Mouse (Mus musculus): ENCODE data around the gene Cyp2c40.
"Not testable (repeated sequence)": the region's sequence is repeated elsewhere in the genome, so short reads cannot be mapped to it uniquely, and the experiment has no call there.

Cyp2c40 gene

DNA sequence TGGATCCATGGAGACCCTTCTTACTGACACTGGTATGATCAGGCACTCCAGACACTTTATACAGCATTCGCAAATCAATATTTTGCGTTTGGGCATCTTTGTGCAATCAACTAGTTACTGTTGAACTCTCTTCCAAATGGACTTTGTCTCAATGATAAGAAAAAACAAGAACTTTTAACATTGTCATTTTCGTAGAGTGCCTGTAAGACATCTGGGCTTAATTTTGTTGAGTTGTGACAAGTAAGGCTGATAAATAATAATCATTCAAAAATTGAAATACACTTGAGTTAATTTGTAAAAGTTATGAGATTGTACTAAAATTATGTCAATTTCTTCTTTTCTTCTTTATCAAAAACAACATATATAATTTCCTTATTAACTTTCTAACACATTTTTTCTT lies at the start of gene Cyp2c40:
Cyp2c40 (minus strand) TSS at position 101 of the 400 bp plus-strand sequence.
- DNase-seq (ENCODE audit: low read depth, low spot score), result not testable (repeated sequence)

DNA sequence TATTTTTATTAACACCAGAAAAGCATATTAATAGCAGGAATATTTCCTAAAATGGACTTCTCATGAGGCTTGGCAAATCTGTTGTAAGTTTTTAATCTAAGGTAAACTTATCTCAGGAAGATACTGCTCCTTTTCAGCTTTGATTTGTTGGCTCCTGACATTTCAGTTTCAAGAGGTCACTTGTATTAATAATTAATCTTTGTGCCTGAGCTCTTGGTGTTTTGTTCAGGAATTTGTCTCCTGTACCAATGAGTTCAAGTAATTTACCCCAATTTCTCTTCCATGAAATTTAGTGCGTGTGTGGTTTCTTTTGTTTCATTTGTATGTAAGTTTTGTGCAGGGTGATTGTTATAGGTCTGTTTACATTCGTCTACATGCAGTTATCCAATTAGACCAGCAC lies 8.3 kb upstream of the Cyp2c40 start:
- DNase-seq (ENCODE audit: low read depth, low spot score), result not testable (repeated sequence)

DNA sequence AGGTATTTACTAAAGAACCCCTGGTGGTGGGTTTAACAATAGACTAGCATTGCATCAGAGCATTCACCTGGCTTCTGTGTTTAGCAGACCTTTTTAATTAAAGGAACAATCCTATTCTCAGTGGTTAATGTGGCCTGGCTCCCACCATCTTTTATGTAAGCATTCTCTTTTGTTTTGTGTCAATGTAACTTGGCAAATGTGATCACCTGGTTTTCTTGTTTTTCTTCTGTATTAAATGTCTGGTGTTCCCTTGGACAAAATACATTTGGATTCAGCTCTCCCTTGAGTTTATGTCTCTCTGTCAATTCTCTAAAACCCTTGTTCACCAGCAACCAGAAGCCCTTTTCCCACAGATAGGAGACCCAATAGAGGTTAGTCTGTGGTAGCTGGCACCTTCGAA lies 3.8 kb upstream of the Cyp2c40 start:
- not testable (repeated sequence) for DNase-seq (ENCODE audit: low read depth, low spot score)

DNA sequence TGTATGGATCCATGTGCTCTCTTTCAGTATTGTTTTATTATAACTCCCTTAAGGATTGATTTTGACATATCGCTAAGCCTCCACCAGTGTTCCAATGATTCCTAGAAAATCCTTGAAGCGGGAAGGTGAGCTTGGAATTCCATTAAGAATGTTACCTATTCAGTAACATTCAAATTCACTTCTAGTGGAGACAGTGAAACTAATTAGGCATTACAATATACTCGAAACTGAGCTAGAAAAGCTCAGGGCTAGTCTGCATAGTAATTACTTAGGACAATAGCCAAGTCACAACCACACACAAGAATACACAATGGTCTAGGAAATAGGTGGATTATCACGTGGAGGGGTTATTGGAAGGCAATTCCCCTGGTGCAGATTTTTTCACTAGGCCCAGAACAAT lies 3.4 kb upstream of the Cyp2c40 start:
- DNase-seq (ENCODE audit: low read depth, low spot score), result not testable (repeated sequence)

DNA sequence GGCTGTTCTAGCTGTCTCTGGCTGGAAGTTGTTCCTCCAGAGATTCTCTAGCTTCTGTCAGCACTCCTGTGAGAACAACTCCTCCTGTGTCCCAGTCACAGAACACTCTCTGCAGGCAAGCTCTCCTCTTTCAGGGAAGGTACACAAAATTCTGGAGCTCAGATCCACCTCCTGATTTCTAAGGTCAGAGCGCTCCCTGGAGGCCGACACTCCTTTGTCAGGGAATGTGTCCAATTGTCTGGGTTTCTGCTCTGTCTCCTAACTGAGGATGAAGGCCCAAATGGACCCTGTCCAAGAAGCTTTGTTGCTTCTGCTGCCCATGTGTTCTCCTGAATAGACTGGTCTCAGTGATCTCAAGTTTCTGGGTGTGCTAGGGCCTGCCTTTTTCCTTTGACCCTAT lies 27.2 kb downstream of the Cyp2c40 start:
- not testable (repeated sequence) for DNase-seq (ENCODE audit: low read depth, low spot score)

DNA sequence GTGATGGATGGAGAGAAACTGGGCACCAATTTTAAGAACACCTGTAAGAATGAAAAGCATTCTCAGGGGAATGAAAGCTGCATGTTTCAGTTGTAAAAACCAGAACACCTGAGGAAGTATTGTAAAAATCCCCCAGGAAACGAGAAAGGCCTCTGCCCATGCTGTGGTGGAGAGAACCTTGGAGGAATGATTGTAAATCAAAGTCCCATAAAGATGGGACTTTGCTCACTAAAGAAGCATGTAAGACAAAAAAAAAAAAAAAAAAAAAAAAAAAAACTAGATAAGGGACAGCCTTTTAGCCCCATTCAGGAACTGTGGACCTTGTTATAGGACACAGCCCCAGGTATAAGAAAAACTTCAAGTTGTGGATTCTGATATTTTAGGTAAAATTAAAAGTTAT lies 67.3 kb downstream of the Cyp2c40 start:
- no peak for DNase-seq (ENCODE audit: low read depth, low spot score)

DNA sequence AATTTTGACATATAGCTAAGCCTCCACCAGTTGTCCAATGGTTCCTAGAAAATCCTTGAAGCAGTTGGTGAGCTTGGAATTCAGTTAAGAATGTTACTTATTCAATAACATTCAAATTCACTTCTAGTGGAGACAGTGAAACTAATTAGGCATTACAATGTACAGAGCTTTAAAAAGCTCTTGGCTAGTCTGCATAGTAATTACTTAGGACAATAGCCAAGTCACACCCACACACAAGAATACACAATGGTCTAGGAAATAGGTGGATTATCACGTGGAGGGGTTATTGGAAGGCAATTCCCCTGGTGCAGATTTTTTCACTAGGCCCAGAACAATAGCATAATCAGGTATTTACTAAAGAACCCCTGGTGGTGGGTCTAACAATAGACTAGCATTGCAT lies 68.3 kb downstream of the Cyp2c40 start:
- DNase-seq (ENCODE audit: low read depth, low spot score), result not testable (repeated sequence)

DNA sequence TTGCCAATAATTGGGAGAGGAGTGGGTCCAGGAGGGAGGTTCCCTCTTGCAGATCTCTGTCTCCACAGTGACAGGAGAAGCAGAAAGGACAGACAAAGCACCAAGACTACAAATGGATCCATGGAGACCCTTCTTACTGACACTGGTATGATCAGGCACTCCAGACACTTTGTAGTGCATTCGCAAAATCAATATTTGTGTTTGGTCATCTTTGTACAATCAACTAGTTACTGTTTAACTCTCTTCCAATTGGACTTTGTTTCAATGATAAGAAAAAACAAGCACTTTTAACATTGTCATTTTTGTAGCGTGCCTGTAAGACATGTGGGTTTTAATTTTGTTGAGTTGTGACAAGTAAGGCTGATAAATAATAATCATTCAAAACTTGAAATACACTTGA lies 71.7 kb downstream of the Cyp2c40 start, which contains the start of gene Cyp2c68:
Cyp2c68 (minus strand) TSS at position 135 of the 400 bp plus-strand sequence.
- no peak for DNase-seq (ENCODE audit: low read depth, low spot score)

Measured in skeletal muscle tissue, adult 2 months (tissue).